8 mouse cellular contexts compared by ENCODE assay signal in genomic region chr4:136311042-136311999, GRCm38 (mm10). TPM values are rescaled to one million over a fixed set of nuclear protein-coding genes. Genes with fewer than 3 reads are reported as not detected.
DNase-seq lines count a peak whose midpoint lies in the region; ATAC-seq and TF ChIP-seq lines count a peak whose summit lies in the region.

No protein-coding gene starts in this region.

- H3K27me3 ChIP-seq in E14TG2a.4 (ENCODE audit: insufficient read depth, low read length), result no peaks in the 10 kb centered on the region
- H3K27me3 ChIP-seq in heart, embryonic 14.5 days (ENCODE audit: control insufficient read depth, insufficient read depth, low read length), result no peaks in the 10 kb centered on the region

- ATAC-seq in erythroid progenitor cell, adult 5-6 weeks (replicated peaks; ENCODE audit: low FRiP score, poor library complexity, severe bottlenecking), result peak; percentile 70
- ATAC-seq in heart, embryonic 14.5 days (ENCODE audit: insufficient number of reproducible peaks, insufficient read depth, low FRiP score, low read depth), result peak; percentile 22; the same call in 1 of the 2 replicates

- peaks cover 59% of the 10 kb centered on the region for H3K4me1 ChIP-seq in E14TG2a.4 (replicated peaks; ENCODE audit: low read depth, low read length)
- peaks cover 8 to 33% of the 10 kb centered on the region in 2 experiments for H3K4me1 ChIP-seq in heart, embryonic 14.5 days (ENCODE audit: control insufficient read depth in 2 of 2, insufficient read depth in 2 of 2, low read length in 2 of 2)

- H3K4me2 ChIP-seq in heart, embryonic 14.5 days (ENCODE audit: low read length), result peak overlapping the region; percentile 80

- no peak for TF ChIP-seq CTCF in E14TG2a.4 (conservative IDR thresholded peaks at IDR 0.05; ENCODE audit: low read length)

- peak overlapping the region; percentile 99 for H3K9ac ChIP-seq in heart, embryonic 14.5 days (ENCODE audit: low read length)

- peak overlapping the region; percentile 94 for H3K4me3 ChIP-seq in E14TG2a.4 (replicated peaks; ENCODE audit: low read length)
- H3K4me3 ChIP-seq in heart, embryonic 14.5 days (ENCODE audit: control insufficient read depth in 1 of 2, insufficient read depth in 1 of 2, low read depth in 1 of 2, low read length in 2 of 2), result peak overlapping the region; percentile 97 to 99

- H3K9me3 ChIP-seq in E14TG2a.4 (ENCODE audit: low read length), result no peaks in the 10 kb centered on the region
- H3K9me3 ChIP-seq in heart, embryonic 14.5 days (ENCODE audit: control insufficient read depth, low read length), result no peaks in the 10 kb centered on the region

- WGBS in heart, embryonic 14.5 days, result under 1% methylated on average over 64 of the region's 81 CpGs

- peak; percentile 28 for DNase-seq in brain, adult 2 months (ENCODE audit: low read depth, low spot score)
- peak; percentile 72 for DNase-seq in kidney, postnatal 10 days
- DNase-seq in lung, postnatal 10 days, result peak; percentile 66
- DNase-seq in ovary, postnatal 36 days (ENCODE audit: low spot score), result peak; percentile 66
- DNase-seq in urinary bladder, adult 18-20 months (ENCODE audit: low spot score in 2 of 2), result peak; percentile 68 to 84

- H3K27ac ChIP-seq in heart, embryonic 14.5 days (replicated peaks in 1 of 2; ENCODE audit: control insufficient read depth in 1 of 2, insufficient read depth in 1 of 2, low read depth in 2 of 2, low read length in 2 of 2), result peak overlapping the region; percentile 94 to 97

- H3K36me3 ChIP-seq in E14TG2a.4 (ENCODE audit: insufficient read depth, low read length), result peaks cover 23% of the 10 kb centered on the region
- H3K36me3 ChIP-seq in heart, embryonic 14.5 days (ENCODE audit: control insufficient read depth, insufficient read depth, low read length), result peaks cover 2% of the 10 kb centered on the region

RNA-seq across cellular contexts. Expression of gene Hnrnpr, which starts 0.6 kb away (rescaled TPM):
- 92.6 and 104 TPM in 2 replicates for total RNA-seq in erythroid progenitor cell, adult 5-6 weeks (2015; ENCODE audit: low replicate concordance)
- total RNA-seq in erythroid progenitor cell, adult 5-6 weeks (2017; ENCODE audit: low replicate concordance), result 188 and 198 TPM in 2 replicates
- 85.3 and 88.8 TPM in 2 replicates for polyA plus RNA-seq in heart, embryonic 14.5 days (2014; fragmentation: Nextera tagmentation; extraction: Ambion mirVana)

RNA-seq across cellular contexts. Expression of gene Zfp46, which starts 26.8 kb away (rescaled TPM):
- 1.7 and 2.9 TPM in 2 replicates for total RNA-seq in erythroid progenitor cell, adult 5-6 weeks (2015; ENCODE audit: low replicate concordance)
- 1.4 and 10.8 TPM in 2 replicates for total RNA-seq in erythroid progenitor cell, adult 5-6 weeks (2017; ENCODE audit: low replicate concordance)
- polyA plus RNA-seq in heart, embryonic 14.5 days (2014; fragmentation: Nextera tagmentation; extraction: Ambion mirVana), result 23.1 and 27.6 TPM in 2 replicates

Comparison
In these comparisons a context has a peak if more than half of its experiments do, and no peak if none do; other contexts are left out.
1. Peak in every context shown above with its lines: DNase-seq, ATAC-seq, H3K4me3 ChIP-seq and H3K27ac ChIP-seq.